Mouse (Mus musculus): ENCODE measurements around the gene Rnf26. TPM values are rescaled to one million over a fixed set of nuclear protein-coding genes. Genes with fewer than 3 reads are reported as not detected.

Rnf26 gene
- total RNA-seq (2017), result 3.8 and 7.2 TPM in 2 replicates

GRCm38 (mm10) chr9:44113105-44113789 is at the start of gene Rnf26, which contains the start of gene Gm49380:
TSS of gene Rnf26 (minus strand) at chr9:44113517.
TSS of gene Gm49380 (minus strand) at chr9:44113500.
- ATAC-seq (ENCODE audit: extremely low read depth, insufficient number of reproducible peaks, low FRiP score, poor library complexity, severe bottlenecking), result peak; percentile 95

GRCm38 (mm10) chr9:44159886-44160285 is 46.6 kb upstream of the Rnf26 start:
- no peak for ATAC-seq (ENCODE audit: extremely low read depth, insufficient number of reproducible peaks, low FRiP score, poor library complexity, severe bottlenecking)

GRCm38 (mm10) chr9:44147290-44147689 is 34.0 kb upstream of the Rnf26 start:
- ATAC-seq (ENCODE audit: extremely low read depth, insufficient number of reproducible peaks, low FRiP score, poor library complexity, severe bottlenecking), result no peak

- ATAC-seq (ENCODE audit: extremely low read depth, insufficient number of reproducible peaks, low FRiP score, poor library complexity, severe bottlenecking), result no peak
Observed at GRCm38 (mm10) chr9:44144718-44145060, 31.4 kb upstream of the Rnf26 start.

- ATAC-seq (ENCODE audit: extremely low read depth, insufficient number of reproducible peaks, low FRiP score, poor library complexity, severe bottlenecking), result no peak
Observed at GRCm38 (mm10) chr9:44144023-44144717, 30.9 kb upstream of the Rnf26 start.

GRCm38 (mm10) chr9:44143421-44143820 is 30.1 kb upstream of the Rnf26 start:
- ATAC-seq (ENCODE audit: extremely low read depth, insufficient number of reproducible peaks, low FRiP score, poor library complexity, severe bottlenecking), result no peak

- ATAC-seq (ENCODE audit: extremely low read depth, insufficient number of reproducible peaks, low FRiP score, poor library complexity, severe bottlenecking), result no peak
Observed at GRCm38 (mm10) chr9:44141951-44142350, 28.6 kb upstream of the Rnf26 start.

- ATAC-seq (ENCODE audit: extremely low read depth, insufficient number of reproducible peaks, low FRiP score, poor library complexity, severe bottlenecking), result no peak
Observed at GRCm38 (mm10) chr9:44137846-44138245, 24.5 kb upstream of the Rnf26 start.

- no peak for ATAC-seq (ENCODE audit: extremely low read depth, insufficient number of reproducible peaks, low FRiP score, poor library complexity, severe bottlenecking)
Observed at GRCm38 (mm10) chr9:44135731-44136411, 22.6 kb upstream of the Rnf26 start.

- no peak for ATAC-seq (ENCODE audit: extremely low read depth, insufficient number of reproducible peaks, low FRiP score, poor library complexity, severe bottlenecking)
Observed at GRCm38 (mm10) chr9:44134851-44135730, 21.8 kb upstream of the Rnf26 start.

- no peak for ATAC-seq (ENCODE audit: extremely low read depth, insufficient number of reproducible peaks, low FRiP score, poor library complexity, severe bottlenecking)
Observed at GRCm38 (mm10) chr9:44134101-44134850, 21.0 kb upstream of the Rnf26 start, which contains the start of gene Mcam. TSS of gene Mcam (plus strand) at chr9:44134469.

- ATAC-seq (ENCODE audit: extremely low read depth, insufficient number of reproducible peaks, low FRiP score, poor library complexity, severe bottlenecking), result no peak
Observed at GRCm38 (mm10) chr9:44133287-44133686, 20.0 kb upstream of the Rnf26 start.

- ATAC-seq (ENCODE audit: extremely low read depth, insufficient number of reproducible peaks, low FRiP score, poor library complexity, severe bottlenecking), result no peak
Observed at GRCm38 (mm10) chr9:44132200-44132599, 18.9 kb upstream of the Rnf26 start.

- ATAC-seq (ENCODE audit: extremely low read depth, insufficient number of reproducible peaks, low FRiP score, poor library complexity, severe bottlenecking), result no peak
Observed at GRCm38 (mm10) chr9:44131276-44131590, 17.9 kb upstream of the Rnf26 start.

- ATAC-seq (ENCODE audit: extremely low read depth, insufficient number of reproducible peaks, low FRiP score, poor library complexity, severe bottlenecking), result no peak
Observed at GRCm38 (mm10) chr9:44130581-44131275, 17.4 kb upstream of the Rnf26 start.

- peak; percentile 53 for ATAC-seq (ENCODE audit: extremely low read depth, insufficient number of reproducible peaks, low FRiP score, poor library complexity, severe bottlenecking)
Observed at GRCm38 (mm10) chr9:44130034-44130433, 16.7 kb upstream of the Rnf26 start.

- no peak for ATAC-seq (ENCODE audit: extremely low read depth, insufficient number of reproducible peaks, low FRiP score, poor library complexity, severe bottlenecking)
Observed at GRCm38 (mm10) chr9:44129633-44130032, 16.3 kb upstream of the Rnf26 start.

- ATAC-seq (ENCODE audit: extremely low read depth, insufficient number of reproducible peaks, low FRiP score, poor library complexity, severe bottlenecking), result no peak
Observed at GRCm38 (mm10) chr9:44127351-44127801, 14.1 kb upstream of the Rnf26 start.

Data from neutrophil, adult 5-6 weeks (primary cell).